Mouse (Mus musculus): ENCODE data around the gene Inafm2. TPM values are rescaled to one million over a fixed set of nuclear protein-coding genes. Genes with fewer than 3 reads are reported as not detected.

The Inafm2 gene
- polyA plus RNA-seq, 1 experiment: 8.8 TPM

GRCm38 (mm10) chr2:118759828-118760227, 14.3 kb downstream of the Inafm2 start:
- peak; percentile 81; the same call in 1 of the 2 replicates for TF ChIP-seq CTCF (IDR thresholded peaks at IDR 0.05; ENCODE audit: extremely low read depth, insufficient read length, insufficient replicate concordance, low read depth, low read length)
- TF ChIP-seq POLR2A (IDR thresholded peaks at IDR 0.05; ENCODE audit: low read depth, low read length): no peak
- peaks cover 46% of the 10 kb centered on the region for H3K4me1 ChIP-seq (ENCODE audit: control insufficient read depth, insufficient read depth, insufficient read length, low read length)
- H3K4me3 ChIP-seq (ENCODE audit: low read depth, low read length): no peak overlapping the region
- H3K27me3 ChIP-seq (ENCODE audit: control insufficient read depth, insufficient read depth, low read length): no peaks in the 10 kb centered on the region
- 10% methylated on average over 8 of the region's 8 CpGs for WGBS
- H3K27ac ChIP-seq (ENCODE audit: insufficient read depth, low read depth, low read length): 0 out of 2 replicates have a peak overlapping the region, but pooled peaks have one; percentile 8
- H3K36me3 ChIP-seq (ENCODE audit: control insufficient read depth, insufficient read depth, low read length): no peaks in the 10 kb centered on the region

- H3K4me3 ChIP-seq (ENCODE audit: low read depth, low read length): no peak overlapping the region
- H3K36me3 ChIP-seq (ENCODE audit: control insufficient read depth, insufficient read depth, low read length): no peaks in the 10 kb centered on the region
- H3K27ac ChIP-seq (ENCODE audit: insufficient read depth, low read depth, low read length): 0 out of 2 replicates have a peak overlapping the region, but pooled peaks have one; percentile 8
- whole genome bisulfite sequencing: 83% methylated on average over 11 of the region's 11 CpGs
- no peaks in the 10 kb centered on the region for H3K27me3 ChIP-seq (ENCODE audit: control insufficient read depth, insufficient read depth, low read length)
- H3K4me1 ChIP-seq (ENCODE audit: control insufficient read depth, insufficient read depth, insufficient read length, low read length): peaks cover 51% of the 10 kb centered on the region
- no peak for TF ChIP-seq CTCF (IDR thresholded peaks at IDR 0.05; ENCODE audit: extremely low read depth, insufficient read length, insufficient replicate concordance, low read depth, low read length)
- TF ChIP-seq POLR2A (IDR thresholded peaks at IDR 0.05; ENCODE audit: low read depth, low read length): no peak
These were observed 14.9 kb downstream of the Inafm2 start for GRCm38 (mm10) chr2:118760311-118761025.

GRCm38 (mm10) chr2:118761358-118761757, 15.8 kb downstream of the Inafm2 start:
- H3K36me3 ChIP-seq (ENCODE audit: control insufficient read depth, insufficient read depth, low read length): no peaks in the 10 kb centered on the region
- H3K27me3 ChIP-seq (ENCODE audit: control insufficient read depth, insufficient read depth, low read length): no peaks in the 10 kb centered on the region
- 90% methylated on average over 12 of the region's 12 CpGs for WGBS
- peak overlapping the region; percentile 56 for H3K27ac ChIP-seq (ENCODE audit: insufficient read depth, low read depth, low read length)
- H3K4me3 ChIP-seq (ENCODE audit: low read depth, low read length): peak overlapping the region; percentile 44
- H3K4me1 ChIP-seq (ENCODE audit: control insufficient read depth, insufficient read depth, insufficient read length, low read length): peaks cover 60% of the 10 kb centered on the region
- TF ChIP-seq CTCF (IDR thresholded peaks at IDR 0.05; ENCODE audit: extremely low read depth, insufficient read length, insufficient replicate concordance, low read depth, low read length) (no peak), POLR2A (IDR thresholded peaks at IDR 0.05; ENCODE audit: low read depth, low read length) (no peak)

- H3K4me3 ChIP-seq (ENCODE audit: low read depth, low read length): peak within 1 kb of the TSS; percentile 44
- TF ChIP-seq CTCF (IDR thresholded peaks at IDR 0.05; ENCODE audit: extremely low read depth, insufficient read length, insufficient replicate concordance, low read depth, low read length) (no peak), POLR2A (IDR thresholded peaks at IDR 0.05; ENCODE audit: low read depth, low read length) (peak; percentile 80)
- H3K27ac ChIP-seq (ENCODE audit: insufficient read depth, low read depth, low read length): peak within 1 kb of the TSS; percentile 64
- H3K27me3 ChIP-seq (ENCODE audit: control insufficient read depth, insufficient read depth, low read length): no peaks in the 10 kb centered on the region
- H3K4me1 ChIP-seq (ENCODE audit: control insufficient read depth, insufficient read depth, insufficient read length, low read length): peaks cover 67% of the 10 kb centered on the region
- no peaks in the 10 kb centered on the region for H3K36me3 ChIP-seq (ENCODE audit: control insufficient read depth, insufficient read depth, low read length)
- WGBS: 20% methylated on average over 29 of the region's 29 CpGs
These were observed 16.6 kb downstream of the Inafm2 start, which contains the start of gene Ccdc9b for GRCm38 (mm10) chr2:118761906-118762783. TSS of gene Ccdc9b (minus strand) at chr2:118762661.

- TF ChIP-seq POLR2A (IDR thresholded peaks at IDR 0.05; ENCODE audit: low read depth, low read length) (no peak), CTCF (IDR thresholded peaks at IDR 0.05; ENCODE audit: extremely low read depth, insufficient read length, insufficient replicate concordance, low read depth, low read length) (no peak)
- 11% methylated on average over 10 of the region's 10 CpGs for WGBS
- peaks cover 69% of the 10 kb centered on the region for H3K4me1 ChIP-seq (ENCODE audit: control insufficient read depth, insufficient read depth, insufficient read length, low read length)
- H3K27me3 ChIP-seq (ENCODE audit: control insufficient read depth, insufficient read depth, low read length): no peaks in the 10 kb centered on the region
- peak overlapping the region; percentile 64 for H3K27ac ChIP-seq (ENCODE audit: insufficient read depth, low read depth, low read length)
- H3K36me3 ChIP-seq (ENCODE audit: control insufficient read depth, insufficient read depth, low read length): no peaks in the 10 kb centered on the region
- peak overlapping the region; percentile 37 for H3K4me3 ChIP-seq (ENCODE audit: low read depth, low read length)
These were observed 17.2 kb downstream of the Inafm2 start for GRCm38 (mm10) chr2:118762784-118763148.

- Histone ChIP-seq H3K4me3 (ENCODE audit: low read depth, low read length) (no peak overlapping the region), H3K4me1 (ENCODE audit: control insufficient read depth, insufficient read depth, insufficient read length, low read length) (peaks cover 69% of the 10 kb centered on the region), H3K27me3 (ENCODE audit: control insufficient read depth, insufficient read depth, low read length) (no peaks in the 10 kb centered on the region), H3K27ac (ENCODE audit: insufficient read depth, low read depth, low read length) (peak overlapping the region; percentile 64), H3K36me3 (ENCODE audit: control insufficient read depth, insufficient read depth, low read length) (no peaks in the 10 kb centered on the region)
- 73% methylated on average over 7 of the region's 7 CpGs for WGBS
- no peak for TF ChIP-seq CTCF (IDR thresholded peaks at IDR 0.05; ENCODE audit: extremely low read depth, insufficient read length, insufficient replicate concordance, low read depth, low read length)
- no peak for TF ChIP-seq POLR2A (IDR thresholded peaks at IDR 0.05; ENCODE audit: low read depth, low read length)
These were observed 17.9 kb downstream of the Inafm2 start for GRCm38 (mm10) chr2:118763469-118763868.
